Mouse (Mus musculus) heart, postnatal 10 days (tissue): ENCODE measurements around the gene Chpt1. TPM values are rescaled to one million over a fixed set of nuclear protein-coding genes. Genes with fewer than 3 reads are reported as not detected.
"Not testable (repeated sequence)": the region's sequence is repeated elsewhere in the genome, so short reads cannot be mapped to it uniquely, and the experiment has no call there.

Experiments used
- DNase-seq, 2 experiments: peaks; one replicate each; pipeline ENCODE4 v3.0.0; 2021
- intact Hi-C: fragments of 180-260 bp; cut with DNase I; formaldehyde crosslinking; loops from one replicate; pipeline ENCODE4 v1.15.1; 2025
- total RNA-seq, 2 experiments: library from RNA; stranded (reverse); gene quantifications; 2 replicates each; pipeline ENCODE4 v1.2.3; 2021

The Chpt1 gene
- total RNA-seq, 2 experiments from 2014 or later, result 189 to 191 TPM

GRCm38 (mm10) chr10:88499993-88500392, 3.9 kb downstream of the Chpt1 start:
- DNase-seq, result no peak
- intact Hi-C loops, result loop anchor here (5.0 to 10.0 kb wide), 3 partner anchors 123 to 325 kb away; partner anchors contain the start of genes Arl1, Dram1, Gnptab and Utp20

- DNase-seq, result no peak
- intact Hi-C loops, result no loop called here
Observed at GRCm38 (mm10) chr10:88496864-88497564, 6.9 kb downstream of the Chpt1 start.

GRCm38 (mm10) chr10:88494959-88495587, 8.8 kb downstream of the Chpt1 start:
- no peak for DNase-seq
- intact Hi-C loops, result no loop called here

GRCm38 (mm10) chr10:88492658-88493057, 11.2 kb downstream of the Chpt1 start:
- intact Hi-C loops, result no loop called here
- DNase-seq, result no peak

- intact Hi-C loops, result no loop called here
- no peak for DNase-seq
Observed at GRCm38 (mm10) chr10:88491632-88492031, 12.2 kb downstream of the Chpt1 start.

- no peak for DNase-seq
- intact Hi-C loops, result no loop called here
Observed at GRCm38 (mm10) chr10:88488629-88489028, 15.2 kb downstream of the Chpt1 start.

- DNase-seq, result not testable (repeated sequence)
Observed at GRCm38 (mm10) chr10:88482866-88483265, 21.0 kb downstream of the Chpt1 start.

GRCm38 (mm10) chr10:88460122-88460820, 43.6 kb downstream of the Chpt1 start:
- DNase-seq, result no peak
- intact Hi-C loops, result no loop called here

More at GRCm38 (mm10) chr10:88482866-88483265, 21.0 kb downstream of the Chpt1 start:
- intact Hi-C loops, result not testable (repeated sequence)

GRCm38 (mm10) chr10:88459502-88459992, 44.3 kb downstream of the Chpt1 start, which contains the start of gene Sycp3:
Gene Sycp3 (plus strand): TSS chr10:88459569.
- no peak for DNase-seq
- intact Hi-C loops, result loop anchor here (10.0 kb wide), 2 partner anchors 205 to 265 kb away; no protein-coding TSS in a partner anchor

GRCm38 (mm10) chr10:88457816-88458215, 46.1 kb downstream of the Chpt1 start:
- DNase-seq, result no peak
- intact Hi-C loops, result loop anchor here (10.0 kb wide), 2 partner anchors 207 to 267 kb away; no protein-coding TSS in a partner anchor

GRCm38 (mm10) chr10:88451990-88452389, 51.9 kb downstream of the Chpt1 start:
- intact Hi-C loops, result loop anchor here (10.0 kb wide), 2 partner anchors 213 to 273 kb away; no protein-coding TSS in a partner anchor
- no peak for DNase-seq

GRCm38 (mm10) chr10:88451221-88451620, 52.7 kb downstream of the Chpt1 start:
- intact Hi-C loops, result loop anchor here (10.0 kb wide), 2 partner anchors 214 to 274 kb away; no protein-coding TSS in a partner anchor
- DNase-seq, result peak; percentile 72 to 75

- no peak for DNase-seq
- intact Hi-C loops, result no loop called here
Observed at GRCm38 (mm10) chr10:88441224-88441623, 62.6 kb downstream of the Chpt1 start.

GRCm38 (mm10) chr10:88427998-88428397, 75.9 kb downstream of the Chpt1 start:
- intact Hi-C loops, result no loop called here
- no peak for DNase-seq

- no peak for DNase-seq
- intact Hi-C loops, result loop anchor here (1.0 kb wide), 1 partner anchor 48 kb away; the partner anchor contains the start of genes Dram1 and Gnptab
Observed at GRCm38 (mm10) chr10:88426896-88427295, 77.0 kb downstream of the Chpt1 start.

GRCm38 (mm10) chr10:88426158-88426816, 77.6 kb downstream of the Chpt1 start:
- DNase-seq, result peak; percentile 71 to 86
- intact Hi-C loops, result loop anchor here (1.0 kb wide), 1 partner anchor 47 kb away; the partner anchor contains the start of genes Dram1 and Gnptab

- intact Hi-C loops, result no loop called here
- peak; percentile 27 to 28 for DNase-seq
Observed at GRCm38 (mm10) chr10:88420655-88421435, 83.0 kb downstream of the Chpt1 start.

GRCm38 (mm10) chr10:88420141-88420541, 83.7 kb downstream of the Chpt1 start:
- DNase-seq, result no peak
- intact Hi-C loops, result no loop called here

- intact Hi-C loops, result no loop called here
Observed at GRCm38 (mm10) chr10:88417686-88418085, 86.2 kb downstream of the Chpt1 start.

More at GRCm38 (mm10) chr10:88417686-88418085, 86.2 kb downstream of the Chpt1 start:
- no peak for DNase-seq
